Mouse (Mus musculus) skeletal muscle tissue, postnatal 0 days (tissue): Measurements from ENCODE around the gene Dcaf15. TPM values are rescaled to one million over a fixed set of nuclear protein-coding genes. Genes with fewer than 3 reads are reported as not detected.
A peak's percentile ranks its signal among the peaks of the same experiment; 100 is the strongest.

ENCODE experiments used
- microRNA counts: library from miRNA; unstranded; fragments of <30 nt; microRNA quantifications from one replicate; lab custom pipeline; 2015
- microRNA-seq, 2 experiments: library from miRNA; unstranded; fragments of <30 nt; microRNA quantifications; one replicate each; pipeline ENCODE4; 2016
- polyA plus RNA-seq: library from polyadenylated mRNA; unstranded; fragments of >200 nt; fragmentation: Nextera tagmentation; extraction: Ambion mirVana; gene quantifications from 2 replicates; pipeline ENCODE4 v1.2.1, GENCODE M21; 2015

The Dcaf15 gene
- polyA plus RNA-seq: 2.7 and 3.4 TPM in 2 replicates

GRCm38 (mm10) chr8:84104697-84105609 lies at the start of gene Dcaf15:
TSS of gene Dcaf15 (minus strand) at chr8:84104768.

GRCm38 (mm10) chr8:84147769-84148530 lies 43.4 kb upstream of the Dcaf15 start, which contains the start of the genes Cc2d1a and 4930432K21Rik:
TSS of gene Cc2d1a (minus strand) at chr8:84147936.
TSS of gene 4930432K21Rik (plus strand) at chr8:84148025.

GRCm38 (mm10) chr8:84125656-84126055 lies 21.1 kb upstream of the Dcaf15 start, which contains the start of gene Podnl1:
TSS of gene Podnl1 (plus strand) at chr8:84125989.

GRCm38 (mm10) chr8:84066291-84066930 lies 38.2 kb downstream of the Dcaf15 start, which contains the start of gene Rfx1:
TSS of gene Rfx1 (plus strand) at chr8:84066834.

GRCm38 (mm10) chr8:84065037-84065436 lies 39.5 kb downstream of the Dcaf15 start, which contains the start of gene Gm10643:
TSS of gene Gm10643 (minus strand) at chr8:84065137.

MicroRNA genes within 50 kb of the gene (microRNA counts, 519-probe panel; counts per million panel counts)
- 296 counts per million, percentile 58 among the panel's probes with 10 or more counts for microRNA mmu-miR-709 (lab: Ali Mortazavi, UCI)

Small RNA genes within 50 kb of the gene (microRNA-seq; reads per million reads assigned to microRNA genes)
- gene Mir709: 0 reads per million in 2 experiments

Other genes with a start within 250 kb of the Dcaf15 start
- 3.8 and 3.9 TPM in 2 replicates for gene Adgrl1, start 204.7 kb downstream of the Dcaf15 start, polyA plus RNA-seq
- gene Gm10644, start 149.6 kb downstream of the Dcaf15 start, polyA plus RNA-seq: 0.18 and 0.30 TPM in 2 replicates
- gene Asf1b, start 149.3 kb downstream of the Dcaf15 start, polyA plus RNA-seq: 21.6 and 22.8 TPM in 2 replicates
- 1,055 and 1,139 TPM in 2 replicates for gene Prkaca, start 131.8 kb downstream of the Dcaf15 start, polyA plus RNA-seq
- gene Samd1, start 107.1 kb downstream of the Dcaf15 start, polyA plus RNA-seq: 2.9 and 3.0 TPM in 2 replicates
- 0.83 and 0.86 TPM in 2 replicates for gene 1700067K01Rik, start 103.3 kb downstream of the Dcaf15 start, polyA plus RNA-seq
- 1.5 and 1.6 TPM in 2 replicates for gene 2210011C24Rik, start 92.6 kb downstream of the Dcaf15 start, polyA plus RNA-seq
- gene Palm3, start 83.3 kb downstream of the Dcaf15 start, polyA plus RNA-seq: 3.7 and 3.8 TPM in 2 replicates
- 0.56 and 0.69 TPM in 2 replicates for gene Il27ra, start 62.2 kb downstream of the Dcaf15 start, polyA plus RNA-seq
- not detected in 2 replicates for gene Rln3, start 59.8 kb downstream of the Dcaf15 start, polyA plus RNA-seq
- 1.1 and 1.2 TPM in 2 replicates for gene Gm10643, start 39.6 kb downstream of the Dcaf15 start, polyA plus RNA-seq
- 2.8 and 3.0 TPM in 2 replicates for gene Rfx1, start 37.9 kb downstream of the Dcaf15 start, polyA plus RNA-seq
- gene Podnl1, start 21.2 kb upstream of the Dcaf15 start, polyA plus RNA-seq: 0.13 TPM in 1 of 2 replicates, not detected in the other
- 11.4 TPM in 2 replicates for gene Cc2d1a, start 43.2 kb upstream of the Dcaf15 start, polyA plus RNA-seq
- gene 4930432K21Rik, start 43.3 kb upstream of the Dcaf15 start, polyA plus RNA-seq: 0.61 and 0.62 TPM in 2 replicates
- 1.6 and 3.2 TPM in 2 replicates for gene Nanos3, start 80.4 kb upstream of the Dcaf15 start, polyA plus RNA-seq
- gene Zswim4, start 132.3 kb upstream of the Dcaf15 start, polyA plus RNA-seq: 4.1 and 4.4 TPM in 2 replicates
- gene D8Ertd738e, start 145.0 kb upstream of the Dcaf15 start, polyA plus RNA-seq: 351 and 357 TPM in 2 replicates
- gene Mri1, start 152.6 kb upstream of the Dcaf15 start, polyA plus RNA-seq: 47.7 and 50.2 TPM in 2 replicates
- 9.9 and 14.3 TPM in 2 replicates for gene Ccdc130, start 165.6 kb upstream of the Dcaf15 start, polyA plus RNA-seq